Mouse (Mus musculus) liver, embryonic 16.5 days (tissue): ENCODE data around the gene E130208F15Rik. TPM values are rescaled to one million over a fixed set of nuclear protein-coding genes. Genes with fewer than 3 reads are reported as not detected.

Source experiments
- ATAC-seq: fragments of 200-750 bp; cut with Nextera tagmentation; 2 replicates; pipeline ENCODE4 v1.8.0; 2017; ENCODE audit warnings: low read depth, mild to moderate bottlenecking, moderate number of reproducible peaks, moderate library complexity
- H3K27ac ChIP-seq: fragments of 300-500 bp; sonication (generic); 2 replicates; pipeline ENCODE4 v1.5.1; 2014; ENCODE audit warnings: mild to moderate bottlenecking, low read length
- H3K27me3 ChIP-seq: fragments of 300-500 bp; sonication (generic); 2 replicates; pipeline ENCODE4 v1.6.1; 2014; ENCODE audit warnings: low read depth, low read length, mixed read lengths; ENCODE audit not compliant: control insufficient read depth, insufficient read depth
- H3K36me3 ChIP-seq: fragments of 300-500 bp; sonication (generic); 2 replicates; pipeline ENCODE4 v1.6.1; 2014; ENCODE audit warnings: mild to moderate bottlenecking; ENCODE audit not compliant: control insufficient read depth, insufficient read depth
- H3K4me1 ChIP-seq: fragments of 300-500 bp; sonication (generic); 2 replicates; pipeline ENCODE4 v1.6.1; 2014; ENCODE audit warnings: low read depth, low read length, mixed read lengths; ENCODE audit not compliant: control insufficient read depth
- H3K4me2 ChIP-seq: fragments of 300-500 bp; sonication (generic); 2 replicates; pipeline ENCODE4 v1.6.1; 2014; ENCODE audit warnings: low read depth, low read length, mixed read lengths
- H3K4me3 ChIP-seq: fragments of 300-500 bp; sonication (generic); 2 replicates; pipeline ENCODE4 v1.5.1; 2014; ENCODE audit warnings: low read depth, mild to moderate bottlenecking, low read length
- H3K9ac ChIP-seq: fragments of 300-500 bp; sonication (generic); 2 replicates; pipeline ENCODE4 v1.6.1; 2014; ENCODE audit warnings: low read depth, low read length
- H3K9me3 ChIP-seq: fragments of 300-500 bp; sonication (generic); replicated peaks from 2 replicates; pipeline ENCODE4 v1.6.1; 2016; ENCODE audit warnings: low read length; ENCODE audit not compliant: control insufficient read depth
- WGBS: fragments of 180-500 bp; shearing (Covaris S2); extraction: QIAGEN DNeasy Blood & Tissue Kit; methylation state at CpG from one replicate; pipeline ENCODE4 v1.1.7; 2014; ENCODE audit not compliant: insufficient replicate concordance; 5-methylcytosine and 5-hydroxymethylcytosine counted together
- polyA plus RNA-seq: library from polyadenylated mRNA; unstranded; fragments of >200 nt; fragmentation: Nextera tagmentation; extraction: Ambion mirVana; gene quantifications from 2 replicates; pipeline ENCODE4 v1.2.1, GENCODE M21; 2015

E130208F15Rik gene
- polyA plus RNA-seq, result 0.30 and 0.88 TPM in 2 replicates

- under 1% methylated on average over 63 of the region's 63 CpGs for WGBS
- Histone ChIP-seq H3K9me3 (no peaks in the 10 kb centered on the region), H3K4me2 (peak within 1 kb of the TSS; percentile 78), H3K36me3 (no peaks in the 10 kb centered on the region), H3K27ac (peak within 1 kb of the TSS; percentile 80), H3K27me3 (no peaks in the 10 kb centered on the region), H3K4me1 (peaks cover 19% of the 10 kb centered on the region), H3K4me3 (peak within 1 kb of the TSS; percentile 74), H3K9ac (peak within 1 kb of the TSS; percentile 76)
- ATAC-seq, result peak; percentile 52
Observed at GRCm38 (mm10) chr7:30321539-30322284, at the start of gene E130208F15Rik. TSS of gene E130208F15Rik (plus strand) at chr7:30321740.

GRCm38 (mm10) chr7:30274383-30274782 lies 47.2 kb upstream of the E130208F15Rik start:
- Histone ChIP-seq H3K4me3 (no peak overlapping the region), H3K27me3 (no peaks in the 10 kb centered on the region), H3K27ac (no peak overlapping the region), H3K9ac (no peak overlapping the region), H3K36me3 (peaks cover 7% of the 10 kb centered on the region), H3K4me1 (peaks cover 9% of the 10 kb centered on the region), H3K9me3 (no peaks in the 10 kb centered on the region), H3K4me2 (no peak overlapping the region)
- WGBS, result 78% methylated on average over 6 of the region's 6 CpGs
- ATAC-seq, result no peak

DNA sequence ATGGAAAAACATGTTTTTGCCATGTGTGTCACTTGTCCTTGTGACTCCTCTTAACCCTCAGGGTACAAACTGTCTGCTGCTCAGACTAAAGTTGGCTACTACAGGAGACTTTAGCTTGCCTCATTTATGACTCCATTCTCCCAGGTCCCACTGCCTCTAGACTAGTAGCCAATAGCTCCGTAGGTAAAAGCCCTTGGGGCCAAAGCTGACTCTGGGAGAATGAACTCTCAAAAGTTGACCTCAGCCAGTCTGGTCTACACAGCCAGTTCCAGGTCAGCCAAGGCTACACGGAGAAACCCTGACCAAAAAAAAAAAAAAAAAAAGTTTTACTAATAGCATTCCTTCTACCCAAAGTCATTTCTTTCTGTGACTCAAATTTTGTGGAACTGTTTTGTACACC lies 42.6 kb upstream of the E130208F15Rik start:
- H3K4me2 ChIP-seq, result peak overlapping the region; percentile 94
- H3K27ac ChIP-seq, result no peak overlapping the region
- H3K36me3 ChIP-seq, result no peaks in the 10 kb centered on the region
- peak overlapping the region; percentile 81; the same call in 1 of the 2 replicates for H3K9ac ChIP-seq
- peak overlapping the region; percentile 90 for H3K4me3 ChIP-seq
- peaks cover 22% of the 10 kb centered on the region for H3K4me1 ChIP-seq
- no peaks in the 10 kb centered on the region for H3K27me3 ChIP-seq
- 46% methylated on average over 2 of the region's 2 CpGs for WGBS
- no peaks in the 10 kb centered on the region for H3K9me3 ChIP-seq
- ATAC-seq, result no peak

DNA sequence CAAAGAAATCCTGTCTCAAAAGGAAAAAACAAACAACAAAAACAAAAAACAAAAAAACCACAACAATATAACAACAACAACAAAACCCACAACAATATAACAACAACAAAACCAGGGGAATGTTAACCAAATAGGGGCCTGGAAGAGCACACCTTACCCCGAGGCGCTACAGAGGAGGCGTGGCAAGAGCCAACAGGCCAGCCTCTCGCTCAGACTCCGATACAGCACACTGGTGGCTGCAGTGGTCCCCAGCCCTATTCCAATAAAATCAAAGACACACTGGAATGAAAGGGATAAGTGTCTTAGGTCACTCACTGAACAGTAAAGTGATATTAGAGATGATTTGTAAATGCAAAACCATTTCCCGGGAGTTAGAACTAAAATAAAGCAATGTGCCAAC lies 42.0 kb upstream of the E130208F15Rik start:
- H3K36me3 ChIP-seq, result no peaks in the 10 kb centered on the region
- WGBS, result 0% methylated on average over 6 of the region's 6 CpGs
- no peaks in the 10 kb centered on the region for H3K27me3 ChIP-seq
- peak overlapping the region; percentile 97 for H3K27ac ChIP-seq
- H3K4me2 ChIP-seq, result peak overlapping the region; percentile 94
- peaks cover 22% of the 10 kb centered on the region for H3K4me1 ChIP-seq
- peak overlapping the region; percentile 81 for H3K9ac ChIP-seq
- peak; percentile 28 for ATAC-seq
- H3K4me3 ChIP-seq, result peak overlapping the region; percentile 90
- no peaks in the 10 kb centered on the region for H3K9me3 ChIP-seq

- ATAC-seq, result peak; percentile 92
- peak within 1 kb of the TSS; percentile 81 for H3K9ac ChIP-seq
- H3K36me3 ChIP-seq, result no peaks in the 10 kb centered on the region
- peak within 1 kb of the TSS; percentile 90 for H3K4me3 ChIP-seq
- no peaks in the 10 kb centered on the region for H3K9me3 ChIP-seq
- WGBS, result under 1% methylated on average over 47 of the region's 49 CpGs
- peak within 1 kb of the TSS; percentile 97 for H3K27ac ChIP-seq
- peaks cover 22% of the 10 kb centered on the region for H3K4me1 ChIP-seq
- H3K27me3 ChIP-seq, result no peaks in the 10 kb centered on the region
- H3K4me2 ChIP-seq, result peak within 1 kb of the TSS; percentile 94
Observed at GRCm38 (mm10) chr7:30279951-30280669, 41.4 kb upstream of the E130208F15Rik start, which contains the start of the genes Thap8 and Wdr62. TSS of gene Thap8 (plus strand) at chr7:30280094. TSS of gene Wdr62 (minus strand) at chr7:30280419.

GRCm38 (mm10) chr7:30280670-30281138 lies 40.8 kb upstream of the E130208F15Rik start:
- Histone ChIP-seq H3K27me3 (no peaks in the 10 kb centered on the region), H3K4me3 (peak overlapping the region; percentile 90), H3K4me1 (peaks cover 22% of the 10 kb centered on the region), H3K9me3 (no peaks in the 10 kb centered on the region), H3K27ac (peak overlapping the region; percentile 97), H3K36me3 (no peaks in the 10 kb centered on the region), H3K4me2 (peak overlapping the region; percentile 94), H3K9ac (peak overlapping the region; percentile 55)
- WGBS, result under 1% methylated on average over 20 of the region's 20 CpGs
- peak; percentile 54 for ATAC-seq

DNA sequence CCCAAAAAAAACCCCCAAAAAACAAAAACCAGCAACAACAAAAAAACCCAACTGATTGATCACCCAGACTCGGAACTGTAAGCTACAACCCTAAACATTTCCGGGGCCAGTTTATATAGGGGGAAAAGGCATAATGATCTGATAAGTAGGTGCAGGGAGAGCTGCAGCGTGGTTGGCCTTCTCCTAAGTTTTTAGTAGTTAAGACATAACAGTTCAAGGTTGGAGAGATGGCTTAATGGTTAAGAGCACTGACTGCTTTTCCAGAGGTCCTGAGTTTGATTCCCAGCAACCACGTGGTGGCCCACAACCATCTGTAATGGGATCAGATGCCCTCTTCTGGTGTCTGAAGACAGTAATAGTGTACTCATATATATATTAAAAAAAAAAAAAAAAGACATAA lies 40.0 kb upstream of the E130208F15Rik start:
- no peak overlapping the region for H3K4me3 ChIP-seq
- peaks cover 22% of the 10 kb centered on the region for H3K4me1 ChIP-seq
- H3K4me2 ChIP-seq, result peak overlapping the region; percentile 94
- WGBS, result 64% methylated on average over 4 of the region's 4 CpGs
- no peak overlapping the region for H3K9ac ChIP-seq
- ATAC-seq, result no peak
- no peaks in the 10 kb centered on the region for H3K27me3 ChIP-seq
- H3K9me3 ChIP-seq, result no peaks in the 10 kb centered on the region
- no peaks in the 10 kb centered on the region for H3K36me3 ChIP-seq
- no peak overlapping the region for H3K27ac ChIP-seq

GRCm38 (mm10) chr7:30282740-30283139 lies 38.8 kb upstream of the E130208F15Rik start:
- H3K9me3 ChIP-seq, result no peaks in the 10 kb centered on the region
- peaks cover 22% of the 10 kb centered on the region for H3K4me1 ChIP-seq
- WGBS, result 59% methylated on average over 7 of the region's 7 CpGs
- no peak overlapping the region for H3K4me2 ChIP-seq
- no peak overlapping the region for H3K27ac ChIP-seq
- no peaks in the 10 kb centered on the region for H3K36me3 ChIP-seq
- H3K9ac ChIP-seq, result no peak overlapping the region
- ATAC-seq, result no peak
- no peaks in the 10 kb centered on the region for H3K27me3 ChIP-seq
- H3K4me3 ChIP-seq, result no peak overlapping the region
